ENCODE assay signal across 8 mouse cellular contexts in the genomic region with DNA sequence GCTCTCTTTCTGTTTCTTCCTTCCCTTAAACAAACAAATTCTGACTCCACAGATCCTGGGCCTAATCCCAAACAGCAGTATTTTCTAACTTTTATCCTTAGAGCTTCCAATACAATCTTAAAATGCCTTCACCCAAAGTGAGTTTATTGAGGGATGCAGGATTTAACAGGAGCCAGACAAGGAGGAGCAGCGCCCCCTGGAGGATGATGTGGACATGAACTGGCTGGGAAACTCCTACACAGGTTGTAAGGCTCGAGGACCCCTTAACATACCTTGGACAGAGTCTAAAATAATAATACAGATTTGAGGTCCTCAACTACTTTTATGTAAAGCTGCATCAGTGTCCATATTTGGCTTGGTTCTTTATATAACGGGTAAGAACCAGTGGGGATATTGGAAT. TPM values are rescaled to one million over a fixed set of nuclear protein-coding genes. Genes with fewer than 3 reads are reported as not detected.
DNase-seq lines count a peak whose midpoint lies in the region; ATAC-seq lines count a peak whose summit lies in the region.

No protein-coding gene starts in this region.

- DNase-seq in CD4-positive, CD25-positive, alpha-beta regulatory T cell, adult 2 months (ENCODE audit: low read depth, low spot score) = peak; percentile 73
- peak; percentile 21 for DNase-seq in ovary, postnatal 14 days (ENCODE audit: low spot score)
- DNase-seq in ovary, adult 18-20 months (ENCODE audit: low spot score) = no peak
- peak; percentile 81 to 82 for DNase-seq in cerebellum, postnatal 36 days
- peak; percentile 45 to 57 for DNase-seq in heart, postnatal 14 days
- peak; percentile 38 for DNase-seq in lung, postnatal 10 days
- DNase-seq in spleen, postnatal 10 days (ENCODE audit: low spot score in 2 of 2) = peak; percentile 10 to 64

- intact Hi-C loops in heart, postnatal 14 days (cut with DNase I) = loop anchor here (10.0 kb wide), 1 partner anchor 671 kb away; no protein-coding TSS in a partner anchor

- no peak for ATAC-seq in CD4-positive, CD25-positive, alpha-beta regulatory T cell, adult 4 months

RNA-seq across cellular contexts. Expression of gene Lonrf2, which starts 19.7 kb away (rescaled TPM):
- polyA plus RNA-seq in CD4-positive, CD25-positive, alpha-beta regulatory T cell, adult 4 months (2017; shearing (Covaris generic)) = not detected
- 1 to 10 TPM; 2.5 to 3.3 TPM for total RNA-seq in heart, postnatal 14 days (2021)

RNA-seq across cellular contexts. Expression of gene Chst10, which starts 41.8 kb away (rescaled TPM):
- polyA plus RNA-seq in CD4-positive, CD25-positive, alpha-beta regulatory T cell, adult 4 months (2017; shearing (Covaris generic)) = 10 to 100 TPM; 22.2 to 27.2 TPM
- under 1 TPM; 0.24 to 0.68 TPM for total RNA-seq in heart, postnatal 14 days (2021)
